Mouse (Mus musculus): ENCODE measurements around the gene Atg101. TPM values are rescaled to one million over a fixed set of nuclear protein-coding genes. Genes with fewer than 3 reads are reported as not detected.
A peak's percentile ranks its signal among the peaks of the same experiment; 100 is the strongest.

Gene Atg101
- total and polyA plus RNA-seq, 3 experiments: 75.2 to 75.5 TPM; not detected in 1

- Histone ChIP-seq H3K27ac (ENCODE audit: control insufficient read depth, low read depth, low read length) (peak overlapping the region; percentile 33; the same call in 1 of the 2 replicates), H3K27me3 (ENCODE audit: control insufficient read depth in 1 of 2, insufficient read depth in 2 of 2, low read length in 2 of 2) (no peaks in the 10 kb centered on the region)
- peak; percentile 100 for DNase-seq (ENCODE audit: low read depth, low spot score)
- TF ChIP-seq MAZ (IDR thresholded peaks at IDR 0.05; ENCODE audit: low read depth, low read length): peak; percentile 94
- TF ChIP-seq JUND (IDR thresholded peaks at IDR 0.05; ENCODE audit: low read depth, low read length): no peak
- TF ChIP-seq MYB (IDR thresholded peaks at IDR 0.05; ENCODE audit: low read depth, low read length): no peak
- no peak; the same call in 1 of the 2 replicates for TF ChIP-seq BHLHE40 (IDR thresholded peaks at IDR 0.05; ENCODE audit: borderline replicate concordance, low read depth, low read length)
- TF ChIP-seq CHD1 (IDR thresholded peaks at IDR 0.05; ENCODE audit: low read depth, low read length): no peak
- peak; percentile 68; the same call in 1 of the 2 replicates for TF ChIP-seq GABPA (IDR thresholded peaks at IDR 0.05; ENCODE audit: low read depth, low read length)
- TF ChIP-seq ZNF384 (IDR thresholded peaks at IDR 0.05; ENCODE audit: low read depth, low read length): no peak
- no peak; the same call in 1 of the 2 replicates for TF ChIP-seq MEF2A (IDR thresholded peaks at IDR 0.05; ENCODE audit: extremely low read depth, insufficient replicate concordance, low read depth, low read length, poor library complexity, severe bottlenecking)
- no peak for TF ChIP-seq TAL1 (IDR thresholded peaks at IDR 0.05; ENCODE audit: low read length)
- TF ChIP-seq HCFC1 (IDR thresholded peaks at IDR 0.05; ENCODE audit: low read depth, low read length): peak; percentile 81
- no peak for TF ChIP-seq POLR2AphosphoS5 (IDR thresholded peaks at IDR 0.05; ENCODE audit: borderline replicate concordance, low read depth, low read length)
- no peak; the same call in 1 of the 2 replicates for TF ChIP-seq TBP (IDR thresholded peaks at IDR 0.05; ENCODE audit: low read depth, low read length)
- TF ChIP-seq USF2 (IDR thresholded peaks at IDR 0.05; ENCODE audit: borderline replicate concordance in 1 of 2, insufficient read depth in 1 of 2, low read depth in 1 of 2, low read length in 2 of 2): no peak
- TF ChIP-seq ZKSCAN1 (IDR thresholded peaks at IDR 0.05; ENCODE audit: low read depth, low read length): 0 out of 2 replicates have a peak, but pooled peaks have one; percentile 49
- TF ChIP-seq EP300 (IDR thresholded peaks at IDR 0.05; ENCODE audit: low read depth in 1 of 2, low read length in 2 of 2): peak in 1 of 2 experiments; percentile 40; a peak in 2 of 4 replicates
- peak; percentile 44 for TF ChIP-seq RCOR1 (IDR thresholded peaks at IDR 0.05; ENCODE audit: low read depth, low read length)
- TF ChIP-seq TCF12 (IDR thresholded peaks at IDR 0.05; ENCODE audit: low read depth, low read length): peak; percentile 53
- peak; percentile 64 to 82; a peak in 3 of 4 replicates for TF ChIP-seq POLR2A (IDR thresholded peaks at IDR 0.05; ENCODE audit: control insufficient read depth in 1 of 2, insufficient read depth in 1 of 2, low read depth in 1 of 2, low read length in 2 of 2, poor library complexity in 1 of 2)
- no peak for TF ChIP-seq POLR2AphosphoS2 (IDR thresholded peaks at IDR 0.05; ENCODE audit: low read length)
- peak; percentile 80 for TF ChIP-seq MXI1 (IDR thresholded peaks at IDR 0.05; ENCODE audit: low read depth, low read length)
- TF ChIP-seq KAT2A (conservative IDR thresholded peaks at IDR 0.05; ENCODE audit: low read depth, low read length): no peak; the same call in 1 of the 2 replicates
- peak; percentile 98 for TF ChIP-seq ETS1 (IDR thresholded peaks at IDR 0.05; ENCODE audit: low read depth, low read length)
- TF ChIP-seq UBTF (IDR thresholded peaks at IDR 0.05; ENCODE audit: borderline replicate concordance, insufficient read depth, low read depth, low read length): 0 out of 2 replicates have a peak, but pooled peaks have one; percentile 61
- TF ChIP-seq SIN3A (IDR thresholded peaks at IDR 0.05; ENCODE audit: low read length): peak; percentile 74; the same call in 1 of the 2 replicates
- TF ChIP-seq USF1 (IDR thresholded peaks at IDR 0.05; ENCODE audit: low read depth, low read length): peak; percentile 28; the same call in 1 of the 2 replicates
- TF ChIP-seq ELF1 (IDR thresholded peaks at IDR 0.05; ENCODE audit: low read depth, low read length): peak; percentile 65; the same call in 1 of the 2 replicates
- TF ChIP-seq MAFK (IDR thresholded peaks at IDR 0.05; ENCODE audit: borderline replicate concordance, low read depth, low read length): no peak
- peak; percentile 70 for TF ChIP-seq NELFE (IDR thresholded peaks at IDR 0.05; ENCODE audit: low read depth, low read length)
- TF ChIP-seq SMC3 (IDR thresholded peaks at IDR 0.05; ENCODE audit: low read depth, low read length): peak; percentile 17
- peak; percentile 45; the same call in 1 of the 2 replicates for TF ChIP-seq NRF1 (IDR thresholded peaks at IDR 0.05; ENCODE audit: insufficient read depth, low read depth, low read length, poor library complexity, severe bottlenecking)
- peak; percentile 76 for TF ChIP-seq MAX (IDR thresholded peaks at IDR 0.05; ENCODE audit: low read length)
- peak; percentile 69; the same call in 1 of the 2 replicates for TF ChIP-seq E2F4 (IDR thresholded peaks at IDR 0.05; ENCODE audit: borderline replicate concordance, low read depth, low read length)
- peak; percentile 72; the same call in 1 of the 2 replicates for TF ChIP-seq MYC (IDR thresholded peaks at IDR 0.05; ENCODE audit: low read depth, low read length)
These were observed 37.6 kb upstream of the Atg101 start for GRCm38 (mm10) chr15:101246231-101247154.

More at GRCm38 (mm10) chr15:101246231-101247154, 37.6 kb upstream of the Atg101 start:
- H3K36me3 ChIP-seq (ENCODE audit: control insufficient read depth in 1 of 2, insufficient read depth in 2 of 2, low read length in 2 of 2): peaks cover 0 to 10% of the 10 kb centered on the region in 2 experiments; a peak in 2 of 4 replicates
- H3K4me3 ChIP-seq (ENCODE audit: control insufficient read depth in 1 of 2, insufficient read depth in 1 of 2, low read depth in 2 of 2, low read length in 2 of 2): peak overlapping the region; percentile 72 to 73
- no peaks in the 10 kb centered on the region for H3K9me3 ChIP-seq (replicated peaks; ENCODE audit: insufficient read depth, low read length)
- H3K4me1 ChIP-seq (ENCODE audit: control insufficient read depth in 1 of 2, insufficient read depth in 2 of 2, low read length in 2 of 2): peaks cover 0 to 17% of the 10 kb centered on the region in 2 experiments; a peak in 2 of 4 replicates
- no peaks in the 10 kb centered on the region; the same call in 1 of the 2 replicates for H3K79me2 ChIP-seq (ENCODE audit: control insufficient read depth, insufficient read depth, low read length, poor library complexity)
- H3K9ac ChIP-seq (ENCODE audit: control insufficient read depth, low read depth, low read length, poor library complexity, severe bottlenecking): peak overlapping the region; percentile 75

All from MEL (cell line).